Mouse (Mus musculus): Measurements from ENCODE around the gene Uqcrq. TPM values are rescaled to one million over a fixed set of nuclear protein-coding genes. Genes with fewer than 3 reads are reported as not detected.

The Uqcrq gene
- 63.3 and 67.6 TPM in 2 replicates for total RNA-seq (2014; fragmentation: Nextera tagmentation)
- total RNA-seq (2017): 25.6 and 30.4 TPM in 2 replicates
- polyA plus RNA-seq (2012): 167 and 193 TPM in 2 replicates

DNA sequence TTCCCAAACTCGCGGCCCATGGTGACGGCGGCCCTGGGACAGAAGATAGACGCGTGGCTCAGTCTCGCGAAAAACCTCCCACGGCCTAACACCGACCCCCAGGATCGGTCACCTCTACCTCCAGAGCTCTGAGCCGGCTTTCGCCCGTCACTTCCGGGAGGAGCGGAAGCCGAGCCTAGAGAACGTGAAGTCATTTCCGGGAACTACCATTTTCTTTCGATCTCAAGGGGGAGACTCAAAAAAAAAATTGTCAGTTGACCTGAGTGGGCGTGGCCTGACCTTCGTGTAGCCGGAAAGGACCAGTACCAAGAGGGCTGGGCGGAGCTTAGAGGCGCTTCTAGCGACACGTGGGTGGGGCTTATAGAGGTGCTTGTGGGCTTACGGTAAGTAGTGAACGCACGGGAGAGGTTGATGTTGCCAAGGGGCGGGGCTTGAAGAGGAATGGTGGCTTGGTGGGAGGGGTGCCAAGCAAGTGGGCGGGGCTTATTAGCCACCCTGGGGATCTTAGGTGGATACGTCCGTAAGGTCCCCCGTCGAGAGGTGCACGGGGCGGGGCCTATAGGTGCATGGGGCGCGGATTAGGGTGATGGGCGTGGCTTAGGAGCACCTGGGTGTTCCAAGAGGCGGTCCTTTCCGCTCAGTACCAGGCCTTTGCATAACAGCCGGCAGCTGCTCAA is at the start of gene Uqcrq, which contains the start of gene Gdf9:
Gene Uqcrq (minus strand): TSS at position 162 of the 677 bp plus-strand sequence.
Gene Gdf9 (plus strand): TSS at position 354 of the 677 bp plus-strand sequence.
- H3K9me3 ChIP-seq (replicated peaks): no peaks in the 10 kb centered on the region
- H3K4me1 ChIP-seq (ENCODE audit: insufficient read depth, low read depth, low read length): peaks cover 49% of the 10 kb centered on the region
- H3K4me3 ChIP-seq (ENCODE audit: low read depth, low read length): peak within 1 kb of the TSS; percentile 86
- DNase-seq (ENCODE audit: low spot score): peak; percentile 94
- peaks cover 2% of the 10 kb centered on the region; the same call in 1 of the 2 replicates for H3K27me3 ChIP-seq (ENCODE audit: insufficient read depth, low read length)
- H3K36me3 ChIP-seq (replicated peaks): peaks cover 36% of the 10 kb centered on the region
- no peak for TF ChIP-seq GATA2 (IDR thresholded peaks at IDR 0.05; ENCODE audit: borderline replicate concordance, low read depth, low read length)
- no peak for TF ChIP-seq TAL1 (conservative IDR thresholded peaks at IDR 0.05; ENCODE audit: low read depth, low read length)
- no peak for TF ChIP-seq GATA1 (IDR thresholded peaks at IDR 0.05; ENCODE audit: borderline replicate concordance, low read length)
- TF ChIP-seq CTCF (IDR thresholded peaks at IDR 0.05; ENCODE audit: low read depth, low read length): no peak
- no peak for TF ChIP-seq POLR2AphosphoS5 (IDR thresholded peaks at IDR 0.05; ENCODE audit: insufficient replicate concordance, low read depth, low read length)
- ATAC-seq (ENCODE audit: extremely low read depth, insufficient number of reproducible peaks, low FRiP score, poor library complexity, severe bottlenecking): peak; percentile 91

DNA sequence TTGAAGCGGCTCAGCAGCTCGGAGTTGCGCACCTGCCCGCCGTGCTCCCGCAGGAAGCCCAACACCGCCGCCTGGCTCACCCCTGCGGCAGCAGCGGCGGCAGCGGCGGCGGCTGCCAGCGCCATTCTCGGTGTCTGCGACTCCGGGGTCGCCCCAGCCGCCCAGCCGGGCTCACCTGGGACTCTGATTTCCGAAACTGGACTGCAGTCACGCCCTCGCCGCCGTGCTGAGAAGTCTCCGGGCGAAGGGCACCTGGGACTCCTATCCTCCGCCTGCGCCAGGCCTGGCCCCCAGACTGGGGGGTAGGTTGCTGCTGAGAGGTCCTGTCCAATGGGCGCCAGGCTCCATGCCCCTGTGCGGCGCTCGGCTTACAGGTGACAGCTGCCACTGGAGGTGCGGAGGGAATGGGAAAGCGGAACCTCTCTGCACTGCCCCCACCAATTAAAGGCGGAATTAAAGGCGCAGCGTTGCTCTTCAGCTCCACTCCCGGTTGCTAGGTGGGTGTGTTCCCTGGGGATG is 49.2 kb upstream of the Uqcrq start, which contains the start of the genes Gm9945 and Sowaha:
Gene Gm9945 (plus strand): TSS at position 384 of the 519 bp plus-strand sequence.
Gene Sowaha (minus strand): TSS at position 492 of the 519 bp plus-strand sequence.
- H3K4me3 ChIP-seq (ENCODE audit: low read depth, low read length): peak within 1 kb of the TSS; percentile 81

DNA sequence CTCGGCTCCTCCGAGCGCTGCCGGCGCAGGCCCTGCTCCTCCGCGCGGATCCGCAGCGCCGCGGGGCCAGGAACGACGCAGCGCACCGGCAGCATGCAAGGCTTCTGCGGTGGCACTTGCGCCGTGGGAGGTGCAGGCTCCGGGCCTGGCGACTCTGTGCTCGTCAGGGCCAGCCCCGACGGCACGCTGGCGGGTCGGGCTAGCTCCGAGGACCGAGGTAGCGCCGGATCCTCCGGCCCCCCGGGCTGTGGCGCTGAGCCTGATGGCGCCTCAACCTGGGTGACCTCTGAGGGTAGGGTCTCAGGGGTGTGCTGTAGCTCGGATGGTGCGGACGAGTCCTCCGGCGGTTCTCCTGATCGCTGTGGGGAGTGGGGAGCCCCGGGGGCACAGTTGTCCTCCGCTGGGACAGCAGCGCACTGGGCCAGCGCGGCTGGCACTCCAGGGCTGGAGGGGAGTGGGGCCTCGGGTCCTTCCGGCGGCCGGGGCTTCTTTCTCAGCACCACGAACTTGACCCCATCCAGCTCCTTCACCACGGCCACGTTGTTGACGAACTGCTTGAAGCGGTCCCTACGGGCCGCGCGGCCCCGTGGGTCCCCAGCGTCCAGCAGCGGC is 48.6 kb upstream of the Uqcrq start:
- peaks cover 12% of the 10 kb centered on the region for H3K36me3 ChIP-seq (replicated peaks)
- peak; percentile 34 for DNase-seq (ENCODE audit: low spot score)
- TF ChIP-seq GATA1 (IDR thresholded peaks at IDR 0.05; ENCODE audit: borderline replicate concordance, low read length) (no peak), CTCF (IDR thresholded peaks at IDR 0.05; ENCODE audit: low read depth, low read length) (no peak), TAL1 (conservative IDR thresholded peaks at IDR 0.05; ENCODE audit: low read depth, low read length) (no peak), POLR2AphosphoS5 (IDR thresholded peaks at IDR 0.05; ENCODE audit: insufficient replicate concordance, low read depth, low read length) (no peak), GATA2 (IDR thresholded peaks at IDR 0.05; ENCODE audit: borderline replicate concordance, low read depth, low read length) (no peak)
- no peak for ATAC-seq (ENCODE audit: extremely low read depth, insufficient number of reproducible peaks, low FRiP score, poor library complexity, severe bottlenecking)
- peaks cover 13% of the 10 kb centered on the region for H3K27me3 ChIP-seq (ENCODE audit: insufficient read depth, low read length)
- peak overlapping the region; percentile 81 for H3K4me3 ChIP-seq (ENCODE audit: low read depth, low read length)
- peaks cover 62% of the 10 kb centered on the region for H3K4me1 ChIP-seq (ENCODE audit: insufficient read depth, low read depth, low read length)
- peaks cover 13% of the 10 kb centered on the region for H3K9me3 ChIP-seq (replicated peaks)

More for the DNA sequence above, 49.2 kb upstream of the Uqcrq start, which contains the start of the genes Gm9945 and Sowaha:
- Histone ChIP-seq H3K4me1 (ENCODE audit: insufficient read depth, low read depth, low read length) (peaks cover 64% of the 10 kb centered on the region), H3K27me3 (ENCODE audit: insufficient read depth, low read length) (peaks cover 9% of the 10 kb centered on the region), H3K9me3 (replicated peaks) (peaks cover 13% of the 10 kb centered on the region), H3K36me3 (replicated peaks) (peaks cover 12% of the 10 kb centered on the region)
- TF ChIP-seq TAL1 (conservative IDR thresholded peaks at IDR 0.05; ENCODE audit: low read depth, low read length) (no peak), GATA2 (IDR thresholded peaks at IDR 0.05; ENCODE audit: borderline replicate concordance, low read depth, low read length) (no peak), CTCF (IDR thresholded peaks at IDR 0.05; ENCODE audit: low read depth, low read length) (no peak), POLR2AphosphoS5 (IDR thresholded peaks at IDR 0.05; ENCODE audit: insufficient replicate concordance, low read depth, low read length) (no peak), GATA1 (IDR thresholded peaks at IDR 0.05; ENCODE audit: borderline replicate concordance, low read length) (no peak)
- DNase-seq (ENCODE audit: low spot score) (peak; percentile 69), ATAC-seq (ENCODE audit: extremely low read depth, insufficient number of reproducible peaks, low FRiP score, poor library complexity, severe bottlenecking) (no peak)

DNA sequence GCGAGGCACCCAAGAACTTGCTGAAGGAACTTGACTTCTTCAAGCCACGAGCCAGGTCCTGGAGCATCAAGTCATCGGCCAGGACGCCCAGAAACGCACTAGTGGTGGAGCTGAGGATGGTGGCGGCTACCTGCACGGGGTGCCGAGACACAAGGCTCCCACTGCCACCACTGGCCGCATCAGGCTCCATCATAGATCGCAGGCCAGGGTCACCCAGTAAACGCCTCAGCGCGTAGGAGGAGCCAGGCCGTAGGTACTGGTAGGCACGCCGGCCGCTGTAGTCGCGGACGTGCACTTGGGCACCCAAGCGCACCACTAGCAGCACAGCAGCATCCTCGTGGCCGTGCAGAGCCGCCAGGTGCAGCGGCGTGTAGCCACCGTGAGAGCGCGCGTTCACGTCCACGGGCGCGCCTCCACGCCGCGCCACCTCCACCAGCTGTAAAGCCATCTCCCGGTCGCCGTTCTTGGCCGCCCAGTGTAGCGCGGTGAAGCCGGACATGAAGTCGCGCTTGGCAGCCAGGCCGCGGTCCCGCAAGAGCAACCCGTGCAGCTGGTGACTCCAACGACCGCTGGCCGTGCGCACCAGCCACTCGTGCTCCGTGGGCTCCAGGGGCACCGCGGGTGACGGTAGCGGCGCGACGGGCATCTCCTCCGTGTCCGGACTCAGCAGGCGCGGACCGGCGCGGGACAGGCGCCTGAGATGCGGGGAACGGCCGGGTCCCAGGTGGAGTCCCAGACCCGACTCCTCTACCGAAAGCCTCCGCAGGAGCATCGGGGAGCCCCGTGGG is 47.9 kb upstream of the Uqcrq start:
- H3K9me3 ChIP-seq (replicated peaks): peaks cover 13% of the 10 kb centered on the region
- ATAC-seq (ENCODE audit: extremely low read depth, insufficient number of reproducible peaks, low FRiP score, poor library complexity, severe bottlenecking) (no peak), DNase-seq (ENCODE audit: low spot score) (no peak)
- H3K4me1 ChIP-seq (ENCODE audit: insufficient read depth, low read depth, low read length): peaks cover 56% of the 10 kb centered on the region
- no peak for TF ChIP-seq CTCF (IDR thresholded peaks at IDR 0.05; ENCODE audit: low read depth, low read length)
- no peak for TF ChIP-seq GATA2 (IDR thresholded peaks at IDR 0.05; ENCODE audit: borderline replicate concordance, low read depth, low read length)
- TF ChIP-seq POLR2AphosphoS5 (IDR thresholded peaks at IDR 0.05; ENCODE audit: insufficient replicate concordance, low read depth, low read length): no peak
- TF ChIP-seq TAL1 (conservative IDR thresholded peaks at IDR 0.05; ENCODE audit: low read depth, low read length): no peak
- no peak for TF ChIP-seq GATA1 (IDR thresholded peaks at IDR 0.05; ENCODE audit: borderline replicate concordance, low read length)
- H3K27me3 ChIP-seq (ENCODE audit: insufficient read depth, low read length): peaks cover 18% of the 10 kb centered on the region
- peak overlapping the region; percentile 81 for H3K4me3 ChIP-seq (ENCODE audit: low read depth, low read length)
- H3K36me3 ChIP-seq (replicated peaks): peaks cover 12% of the 10 kb centered on the region

DNA sequence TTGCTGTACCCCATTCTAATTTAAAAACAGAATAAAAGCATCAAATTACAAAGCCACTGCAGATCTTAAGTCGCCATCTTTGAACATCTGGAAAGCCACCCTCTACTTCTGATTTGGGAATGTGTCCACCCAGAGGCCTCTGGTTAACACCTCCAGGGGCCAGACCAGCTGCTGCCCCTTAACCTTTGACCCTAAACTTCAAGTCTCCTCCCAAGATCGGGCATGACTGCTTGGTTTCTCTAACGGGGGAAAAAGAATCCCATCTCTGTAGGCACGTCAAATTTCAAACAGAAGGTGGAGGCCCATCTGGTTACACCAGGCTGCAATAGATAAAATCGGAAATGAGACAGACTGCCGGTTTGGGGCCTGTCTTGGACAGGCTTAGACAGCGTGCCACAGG is 47.2 kb upstream of the Uqcrq start:
- Histone ChIP-seq H3K4me1 (ENCODE audit: insufficient read depth, low read depth, low read length) (peaks cover 53% of the 10 kb centered on the region), H3K36me3 (replicated peaks) (peaks cover 12% of the 10 kb centered on the region), H3K4me3 (ENCODE audit: low read depth, low read length) (peak overlapping the region; percentile 81; the same call in 1 of the 2 replicates), H3K27me3 (ENCODE audit: insufficient read depth, low read length) (peaks cover 23% of the 10 kb centered on the region), H3K9me3 (replicated peaks) (peaks cover 13% of the 10 kb centered on the region)
- ATAC-seq (ENCODE audit: extremely low read depth, insufficient number of reproducible peaks, low FRiP score, poor library complexity, severe bottlenecking) (no peak), DNase-seq (ENCODE audit: low spot score) (no peak)
- no peak for TF ChIP-seq GATA1 (IDR thresholded peaks at IDR 0.05; ENCODE audit: borderline replicate concordance, low read length)
- no peak for TF ChIP-seq CTCF (IDR thresholded peaks at IDR 0.05; ENCODE audit: low read depth, low read length)

Data from G1E (cell line).